Mouse (Mus musculus): ENCODE measurements around the gene Kalrn. TPM values are rescaled to one million over a fixed set of nuclear protein-coding genes. Genes with fewer than 3 reads are reported as not detected.

Gene Kalrn
- polyA plus RNA-seq, 1 experiment from 2014 or later: 16.8 TPM

DNA sequence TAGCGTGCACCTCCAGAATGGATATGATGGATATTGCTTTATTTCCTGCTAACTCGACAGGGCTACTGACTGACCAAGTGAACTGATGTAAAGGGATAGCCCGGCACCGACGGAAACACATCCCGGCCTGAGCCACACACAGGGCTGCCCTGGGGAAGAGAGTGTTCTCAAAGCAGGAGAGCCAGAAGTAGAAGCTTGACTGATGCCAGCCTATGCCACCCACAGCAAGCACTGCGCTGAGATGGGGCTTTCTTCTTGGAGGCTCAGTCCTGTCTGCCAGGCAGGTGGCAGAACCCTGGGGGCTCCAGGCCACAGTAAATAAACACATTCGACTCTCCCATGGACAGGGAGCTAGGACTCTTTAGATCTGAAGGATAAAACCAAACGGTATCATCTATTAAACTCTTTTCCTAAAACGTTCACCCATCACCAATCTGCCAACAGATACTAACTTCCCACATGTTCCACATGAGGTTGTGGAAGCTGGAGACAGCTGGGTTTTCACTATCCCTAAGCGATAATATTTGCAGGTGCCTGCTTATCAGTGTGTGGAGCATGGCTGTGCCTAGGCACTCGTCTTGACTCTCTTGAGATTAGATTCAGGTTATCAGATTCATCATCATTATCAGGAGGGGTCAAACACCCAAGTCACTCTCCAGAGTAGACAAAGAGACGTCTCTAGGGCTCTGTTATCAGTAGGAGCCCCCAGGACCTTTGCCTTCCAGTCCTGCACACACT, 526.9 kb downstream of the Kalrn start:
- H3K4me2 ChIP-seq: no peak overlapping the region
- no peak for ATAC-seq (ENCODE audit: low FRiP score)
- H3K36me3 ChIP-seq (ENCODE audit: control insufficient read depth, insufficient read depth, low read length): no peaks in the 10 kb centered on the region

DNA sequence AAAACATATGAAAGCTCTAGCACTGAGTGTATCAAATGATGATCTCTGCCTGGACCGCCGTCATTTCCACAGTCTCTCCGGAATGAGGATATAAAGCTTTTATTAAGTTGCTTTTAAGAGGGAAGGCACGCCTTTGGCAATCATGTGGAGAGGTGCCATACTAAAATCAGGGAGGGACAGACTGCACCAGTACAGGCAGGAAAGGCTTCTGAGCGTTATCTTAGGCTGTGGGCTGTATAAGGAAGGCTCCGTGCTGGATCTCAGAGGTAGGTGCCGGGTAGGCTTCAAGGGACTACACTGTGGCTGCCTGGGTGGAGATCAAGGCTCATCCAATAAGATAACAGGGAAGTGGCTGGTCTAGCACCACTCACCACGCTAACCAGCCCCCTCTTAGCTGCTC, 528.8 kb downstream of the Kalrn start:
- Histone ChIP-seq H3K4me2 (no peak overlapping the region), H3K4me3 (ENCODE audit: low read depth, low read length) (no peak overlapping the region), H3K4me1 (ENCODE audit: control insufficient read depth, insufficient read depth, low read length) (no peaks in the 10 kb centered on the region), H3K27me3 (ENCODE audit: control insufficient read depth, insufficient read depth, low read length) (no peaks in the 10 kb centered on the region), H3K27ac (ENCODE audit: low read depth, low read length) (no peak overlapping the region), H3K9me3 (ENCODE audit: control insufficient read depth, low read length) (no peaks in the 10 kb centered on the region), H3K36me3 (ENCODE audit: control insufficient read depth, insufficient read depth, low read length) (no peaks in the 10 kb centered on the region), H3K9ac (ENCODE audit: low read length) (no peak overlapping the region)
- DNase-seq (ENCODE audit: low spot score, missing footprints) (no peak), ATAC-seq (ENCODE audit: low FRiP score) (no peak)
- 89% methylated on average over 8 of the region's 8 CpGs for WGBS

More for the DNA sequence above, 526.9 kb downstream of the Kalrn start:
- DNase-seq (ENCODE audit: low spot score, missing footprints): no peak
- Histone ChIP-seq H3K27ac (ENCODE audit: low read depth, low read length) (no peak overlapping the region), H3K4me1 (ENCODE audit: control insufficient read depth, insufficient read depth, low read length) (no peaks in the 10 kb centered on the region), H3K9ac (ENCODE audit: low read length) (no peak overlapping the region), H3K9me3 (ENCODE audit: control insufficient read depth, low read length) (no peaks in the 10 kb centered on the region), H3K27me3 (ENCODE audit: control insufficient read depth, insufficient read depth, low read length) (no peaks in the 10 kb centered on the region), H3K4me3 (ENCODE audit: low read depth, low read length) (no peak overlapping the region)
- 87% methylated on average over 13 of the region's 13 CpGs for WGBS

DNA sequence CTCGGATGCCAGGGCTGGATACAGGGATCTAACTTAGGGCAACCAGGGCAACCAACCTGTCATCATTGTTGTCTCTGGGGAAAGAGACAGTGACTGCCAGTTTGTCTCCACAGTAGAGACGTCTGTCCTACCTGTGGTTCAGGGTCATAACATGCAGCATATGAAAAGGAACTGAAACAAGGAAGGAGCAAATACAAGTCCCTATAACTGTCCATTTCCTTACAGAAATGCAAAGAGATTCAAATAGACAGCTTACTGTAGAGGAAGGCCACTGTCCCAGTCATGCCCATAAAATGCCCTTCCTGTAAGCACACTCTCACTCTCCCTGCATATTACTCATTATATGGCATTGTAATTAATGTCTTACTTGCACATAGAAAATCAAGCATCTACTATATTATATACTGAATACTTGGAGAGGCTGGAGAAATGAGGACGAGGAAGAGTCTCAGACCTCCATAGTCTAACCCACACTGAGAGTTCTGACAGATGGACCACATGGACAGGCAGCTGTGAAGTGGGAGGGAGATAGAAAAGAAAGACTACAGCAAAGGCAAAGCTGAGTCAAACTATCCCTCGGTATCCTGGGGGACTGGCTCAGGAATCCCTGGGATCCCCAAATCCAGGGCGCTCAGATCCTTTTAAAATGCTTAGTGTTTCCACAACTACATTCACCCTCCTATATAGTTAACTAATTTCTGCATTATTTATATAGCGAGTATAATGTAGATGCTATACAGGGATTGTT, 530.1 kb downstream of the Kalrn start:
- Histone ChIP-seq H3K4me2 (no peak overlapping the region), H3K9ac (ENCODE audit: low read length) (no peak overlapping the region), H3K27me3 (ENCODE audit: control insufficient read depth, insufficient read depth, low read length) (no peaks in the 10 kb centered on the region), H3K27ac (ENCODE audit: low read depth, low read length) (no peak overlapping the region), H3K4me1 (ENCODE audit: control insufficient read depth, insufficient read depth, low read length) (no peaks in the 10 kb centered on the region), H3K36me3 (ENCODE audit: control insufficient read depth, insufficient read depth, low read length) (no peaks in the 10 kb centered on the region), H3K4me3 (ENCODE audit: low read depth, low read length) (no peak overlapping the region), H3K9me3 (ENCODE audit: control insufficient read depth, low read length) (no peaks in the 10 kb centered on the region)
- ATAC-seq (ENCODE audit: low FRiP score) (no peak), DNase-seq (ENCODE audit: low spot score, missing footprints) (no peak)
- WGBS: 88% methylated on average over 6 of the region's 6 CpGs

DNA sequence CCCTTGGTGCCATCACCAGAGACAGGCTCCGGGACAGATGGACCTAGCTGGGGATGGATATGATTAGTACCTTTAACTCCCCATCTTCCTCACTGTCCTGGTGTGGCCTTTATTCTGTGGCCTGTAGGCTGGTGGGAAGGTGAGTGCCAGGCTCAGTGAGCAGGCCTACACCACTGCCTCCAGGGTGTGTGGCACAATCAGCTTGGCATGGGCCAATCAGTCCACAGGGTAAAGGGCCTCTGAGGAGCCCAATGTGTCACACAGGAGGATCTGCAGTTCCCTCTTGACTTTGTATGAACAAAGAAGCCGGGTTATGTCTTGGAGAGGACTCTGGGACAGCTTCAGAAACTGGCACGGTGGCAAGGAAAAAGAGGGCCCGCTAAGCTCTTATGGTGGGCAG, 530.7 kb downstream of the Kalrn start:
- H3K9ac ChIP-seq (ENCODE audit: low read length): no peak overlapping the region
- 95% methylated on average over 4 of the region's 4 CpGs for WGBS
- H3K4me3 ChIP-seq (ENCODE audit: low read depth, low read length): no peak overlapping the region
- no peaks in the 10 kb centered on the region for H3K27me3 ChIP-seq (ENCODE audit: control insufficient read depth, insufficient read depth, low read length)
- H3K27ac ChIP-seq (ENCODE audit: low read depth, low read length): no peak overlapping the region
- no peaks in the 10 kb centered on the region for H3K36me3 ChIP-seq (ENCODE audit: control insufficient read depth, insufficient read depth, low read length)
- H3K4me2 ChIP-seq: no peak overlapping the region
- H3K9me3 ChIP-seq (ENCODE audit: control insufficient read depth, low read length): no peaks in the 10 kb centered on the region
- no peak for DNase-seq (ENCODE audit: low spot score, missing footprints)
- no peak for ATAC-seq (ENCODE audit: low FRiP score)
- H3K4me1 ChIP-seq (ENCODE audit: control insufficient read depth, insufficient read depth, low read length): no peaks in the 10 kb centered on the region

DNA sequence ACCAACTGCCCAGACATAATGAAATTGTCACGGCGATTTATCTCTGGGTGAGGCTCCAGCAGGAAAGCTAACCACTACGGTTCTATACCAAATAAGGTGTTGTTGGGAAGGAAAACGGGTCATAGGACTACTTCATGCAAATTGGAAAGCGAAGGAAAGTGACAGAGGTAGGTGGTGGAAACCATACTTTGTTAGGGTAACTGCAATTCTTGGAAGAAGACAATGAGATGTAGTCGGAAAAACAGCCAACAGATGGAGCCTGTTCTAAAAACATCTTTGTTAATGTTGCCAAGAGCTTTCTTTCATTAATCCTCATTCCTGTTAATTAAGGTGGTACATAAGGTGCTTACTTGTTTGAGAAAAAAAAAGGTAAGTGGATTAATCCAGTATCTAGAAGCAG, 533.1 kb downstream of the Kalrn start:
- no peaks in the 10 kb centered on the region for H3K36me3 ChIP-seq (ENCODE audit: control insufficient read depth, insufficient read depth, low read length)
- no peaks in the 10 kb centered on the region for H3K4me1 ChIP-seq (ENCODE audit: control insufficient read depth, insufficient read depth, low read length)
- H3K4me2 ChIP-seq: no peak overlapping the region
- no peaks in the 10 kb centered on the region for H3K27me3 ChIP-seq (ENCODE audit: control insufficient read depth, insufficient read depth, low read length)
- WGBS: 84% methylated on average over 6 of the region's 6 CpGs
- ATAC-seq (ENCODE audit: low FRiP score): no peak
- H3K9me3 ChIP-seq (ENCODE audit: control insufficient read depth, low read length): no peaks in the 10 kb centered on the region
- H3K4me3 ChIP-seq (ENCODE audit: low read depth, low read length): no peak overlapping the region
- no peak for DNase-seq (ENCODE audit: low spot score, missing footprints)
- H3K9ac ChIP-seq (ENCODE audit: low read length): no peak overlapping the region
- H3K27ac ChIP-seq (ENCODE audit: low read depth, low read length): no peak overlapping the region

DNA sequence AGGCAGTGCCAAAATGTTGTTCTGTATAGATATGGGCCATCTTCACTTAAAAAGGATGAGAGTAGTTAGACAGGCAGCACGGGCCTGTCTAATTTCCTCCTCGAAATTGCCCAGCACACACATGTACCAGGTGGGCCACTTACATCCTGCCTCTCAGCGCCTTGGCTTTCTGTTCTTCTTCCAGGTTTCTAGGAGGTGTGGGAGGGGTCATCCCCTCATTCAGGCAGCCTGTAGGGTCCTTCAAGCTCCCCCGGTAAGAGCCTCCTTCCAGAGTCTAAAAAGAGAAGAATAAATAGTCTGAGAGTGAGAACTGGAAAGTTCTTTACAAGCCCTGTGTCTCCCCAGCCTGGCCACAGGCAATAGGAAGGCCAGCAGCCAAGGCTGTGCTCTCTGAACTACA, 533.6 kb downstream of the Kalrn start:
- H3K9ac ChIP-seq (ENCODE audit: low read length): no peak overlapping the region
- no peaks in the 10 kb centered on the region for H3K36me3 ChIP-seq (ENCODE audit: control insufficient read depth, insufficient read depth, low read length)
- H3K27ac ChIP-seq (ENCODE audit: low read depth, low read length): no peak overlapping the region
- 83% methylated on average over 4 of the region's 4 CpGs for WGBS
- no peak overlapping the region for H3K4me3 ChIP-seq (ENCODE audit: low read depth, low read length)
- no peaks in the 10 kb centered on the region for H3K4me1 ChIP-seq (ENCODE audit: control insufficient read depth, insufficient read depth, low read length)
- H3K9me3 ChIP-seq (ENCODE audit: control insufficient read depth, low read length): no peaks in the 10 kb centered on the region
- no peak overlapping the region for H3K4me2 ChIP-seq
- H3K27me3 ChIP-seq (ENCODE audit: control insufficient read depth, insufficient read depth, low read length): no peaks in the 10 kb centered on the region
- ATAC-seq (ENCODE audit: low FRiP score) (no peak), DNase-seq (ENCODE audit: low spot score, missing footprints) (no peak)

DNA sequence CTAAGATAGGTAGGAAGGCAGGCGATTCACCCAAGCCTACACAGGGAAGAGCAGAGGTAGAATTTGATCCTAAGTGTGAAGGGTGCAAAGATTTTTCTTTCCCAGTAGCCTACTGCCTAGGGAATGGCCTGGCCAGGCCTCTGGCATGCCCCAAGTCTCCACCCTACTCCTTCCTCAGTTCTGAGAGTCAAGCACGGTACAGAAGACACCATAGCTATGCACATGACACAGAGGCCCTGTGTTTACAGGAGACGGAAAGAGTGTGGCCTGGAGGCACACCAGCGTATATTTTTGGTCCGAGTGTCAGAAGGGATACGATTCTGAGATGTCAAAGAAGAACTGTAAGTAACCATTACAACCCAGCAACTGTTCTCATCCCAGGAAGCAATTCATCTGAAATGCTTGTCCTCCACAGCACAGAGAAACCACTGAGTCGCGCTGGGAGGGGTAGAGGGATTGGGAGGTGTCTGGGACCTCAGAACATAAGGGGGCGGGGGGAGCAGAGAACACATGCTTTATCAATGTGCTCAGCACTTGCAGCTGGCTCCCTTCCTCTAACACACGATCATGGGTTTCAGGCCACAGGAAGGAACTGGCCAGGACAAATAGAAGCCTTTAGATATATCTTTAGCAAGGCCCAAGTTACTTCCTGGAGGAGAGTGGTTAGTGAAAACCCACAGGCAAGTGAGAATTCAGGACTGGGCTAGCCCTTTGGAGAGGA, 536.8 kb downstream of the Kalrn start:
- WGBS: 89% methylated on average over 10 of the region's 10 CpGs
- peaks cover 6% of the 10 kb centered on the region; the same call in 1 of the 2 replicates for H3K36me3 ChIP-seq (ENCODE audit: control insufficient read depth, insufficient read depth, low read length)
- no peak overlapping the region for H3K4me2 ChIP-seq
- DNase-seq (ENCODE audit: low spot score, missing footprints) (no peak), ATAC-seq (ENCODE audit: low FRiP score) (no peak)
- no peaks in the 10 kb centered on the region for H3K9me3 ChIP-seq (ENCODE audit: control insufficient read depth, low read length)
- no peak overlapping the region for H3K4me3 ChIP-seq (ENCODE audit: low read depth, low read length)
- H3K27ac ChIP-seq (ENCODE audit: low read depth, low read length): no peak overlapping the region
- H3K9ac ChIP-seq (ENCODE audit: low read length): no peak overlapping the region
- no peaks in the 10 kb centered on the region for H3K4me1 ChIP-seq (ENCODE audit: control insufficient read depth, insufficient read depth, low read length)
- H3K27me3 ChIP-seq (ENCODE audit: control insufficient read depth, insufficient read depth, low read length): no peaks in the 10 kb centered on the region

DNA sequence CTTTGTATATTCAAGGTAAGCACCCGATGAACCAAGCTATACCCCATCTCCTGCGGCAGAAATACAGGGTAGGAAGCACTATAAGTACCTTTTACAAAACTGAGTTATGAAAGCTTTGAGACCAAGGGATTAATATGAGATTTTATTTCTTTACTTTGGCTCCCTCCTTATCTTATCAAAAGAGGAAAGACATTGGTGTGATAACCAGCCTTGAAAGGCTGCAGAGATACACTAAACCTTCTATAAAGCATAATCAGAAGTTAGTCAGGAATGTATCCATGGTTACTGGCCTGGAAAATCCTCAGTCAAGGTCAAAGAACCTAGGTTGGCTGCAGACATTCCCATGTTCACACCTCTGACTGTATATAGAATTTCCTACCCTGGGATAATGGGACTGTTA, 537.6 kb downstream of the Kalrn start:
- peaks cover 6% of the 10 kb centered on the region; the same call in 1 of the 2 replicates for H3K36me3 ChIP-seq (ENCODE audit: control insufficient read depth, insufficient read depth, low read length)

DNA sequence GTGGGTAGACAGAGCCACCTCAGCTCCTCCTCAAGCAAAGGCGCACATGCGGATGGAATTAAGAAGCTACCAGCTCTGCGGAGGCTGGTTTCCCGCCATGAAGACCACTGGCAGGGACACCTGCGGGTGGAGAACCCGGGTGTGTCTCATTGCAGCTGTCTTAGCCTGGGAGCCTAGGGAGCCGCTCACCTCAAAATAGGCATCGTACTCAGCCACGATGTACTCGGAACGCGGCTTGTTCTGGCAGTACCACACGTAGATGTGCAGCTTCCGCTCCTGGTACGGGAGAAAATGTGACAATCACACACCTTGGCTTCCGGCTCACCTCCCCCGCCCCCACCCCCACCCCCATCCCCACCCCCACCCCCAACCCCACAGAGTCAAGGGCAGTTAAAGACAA, 539.1 kb downstream of the Kalrn start:
- Histone ChIP-seq H3K27ac (ENCODE audit: low read depth, low read length) (no peak overlapping the region), H3K4me1 (ENCODE audit: control insufficient read depth, insufficient read depth, low read length) (no peaks in the 10 kb centered on the region), H3K9ac (ENCODE audit: low read length) (no peak overlapping the region), H3K9me3 (ENCODE audit: control insufficient read depth, low read length) (no peaks in the 10 kb centered on the region), H3K36me3 (ENCODE audit: control insufficient read depth, insufficient read depth, low read length) (peaks cover 6% of the 10 kb centered on the region; the same call in 1 of the 2 replicates), H3K4me3 (ENCODE audit: low read depth, low read length) (no peak overlapping the region), H3K4me2 (no peak overlapping the region), H3K27me3 (ENCODE audit: control insufficient read depth, insufficient read depth, low read length) (no peaks in the 10 kb centered on the region)
- 95% methylated on average over 17 of the region's 17 CpGs for WGBS
- ATAC-seq (ENCODE audit: low FRiP score) (no peak), DNase-seq (ENCODE audit: low spot score, missing footprints) (no peak)

More for the DNA sequence above, 537.6 kb downstream of the Kalrn start:
- no peak for ATAC-seq (ENCODE audit: low FRiP score)
- Histone ChIP-seq H3K4me3 (ENCODE audit: low read depth, low read length) (no peak overlapping the region), H3K9me3 (ENCODE audit: control insufficient read depth, low read length) (no peaks in the 10 kb centered on the region), H3K27ac (ENCODE audit: low read depth, low read length) (no peak overlapping the region), H3K27me3 (ENCODE audit: control insufficient read depth, insufficient read depth, low read length) (no peaks in the 10 kb centered on the region), H3K4me1 (ENCODE audit: control insufficient read depth, insufficient read depth, low read length) (no peaks in the 10 kb centered on the region), H3K4me2 (no peak overlapping the region), H3K9ac (ENCODE audit: low read length) (no peak overlapping the region)
- no peak for DNase-seq (ENCODE audit: low spot score, missing footprints)
- 99% methylated on average over 2 of the region's 2 CpGs for WGBS

Data from midbrain, embryonic 11.5 days (tissue).